Comparison of ENCODE assay signal across 11 mouse cellular contexts in genomic region chr2:75101501-75101900, GRCm38 (mm10).
DNase-seq lines count a peak whose midpoint lies in the region; ATAC-seq lines count a peak whose summit lies in the region.
"Had no signal": no experiment of that assay in that cellular context is flagged by ENCODE, and none has a peak within 500 bp of the region (broad histone marks: within the 10 kb centered on the region; RNA-seq: fewer than 3 reads in every experiment).

No protein-coding gene starts in this region.

- peaks cover 45% of the 10 kb centered on the region for H3K27me3 ChIP-seq in limb, embryonic 13.5 days
- no peaks in the 10 kb centered on the region for H3K27me3 ChIP-seq in hindbrain, embryonic 11.5 days (ENCODE audit: control insufficient read depth, insufficient read depth, low read length)
- H3K27me3 ChIP-seq: embryonic facial prominence, embryonic 12.5 days; midbrain, embryonic 12.5 days; Patski had no signal

- no peak overlapping the region for H3K4me3 ChIP-seq in limb, embryonic 13.5 days
- H3K4me3 ChIP-seq in hindbrain, embryonic 11.5 days (ENCODE audit: low read depth, low read length): no peak overlapping the region
- H3K4me3 ChIP-seq: embryonic facial prominence, embryonic 12.5 days; midbrain, embryonic 12.5 days had no signal

- H3K4me2 ChIP-seq in limb, embryonic 13.5 days (replicated peaks): peak overlapping the region; percentile 36; the same call in 1 of the 2 replicates
- no peak overlapping the region for H3K4me2 ChIP-seq in hindbrain, embryonic 11.5 days (replicated peaks; ENCODE audit: low read depth, low read length)
- H3K4me2 ChIP-seq: embryonic facial prominence, embryonic 12.5 days; midbrain, embryonic 12.5 days had no signal

- no peaks in the 10 kb centered on the region for H3K9me3 ChIP-seq in limb, embryonic 13.5 days
- H3K9me3 ChIP-seq in hindbrain, embryonic 11.5 days (ENCODE audit: control insufficient read depth, low read length): no peaks in the 10 kb centered on the region
- H3K9me3 ChIP-seq: embryonic facial prominence, embryonic 12.5 days; midbrain, embryonic 12.5 days had no signal

- no peaks in the 10 kb centered on the region for H3K36me3 ChIP-seq in limb, embryonic 13.5 days
- no peaks in the 10 kb centered on the region for H3K36me3 ChIP-seq in hindbrain, embryonic 11.5 days (ENCODE audit: control insufficient read depth, insufficient read depth, low read length)
- H3K36me3 ChIP-seq: embryonic facial prominence, embryonic 12.5 days; midbrain, embryonic 12.5 days had no signal

- intact Hi-C loops in heart, postnatal 25 days (cut with DNase I): no loop called here

- DNase-seq in ovary, postnatal 36 days (ENCODE audit: low spot score): peak; percentile 20
- DNase-seq in ovary, postnatal 10 days (ENCODE audit: low spot score): no peak
- DNase-seq in forelimb bud, embryonic 11.5 days (ENCODE audit: low read depth, low spot score): peak; percentile 51
- DNase-seq in yolk sac, embryonic 10.5 days (ENCODE audit: low spot score): peak; percentile 11
- no peak for DNase-seq in heart, postnatal 25 days (ENCODE audit: low spot score)
- DNase-seq in adipocyte (ENCODE audit: low spot score): no peak
- no peak for DNase-seq in hindbrain, embryonic 11.5 days (ENCODE audit: low spot score)

- 18% methylated on average over 11 of the region's 11 CpGs for WGBS in limb, embryonic 13.5 days
- 43% methylated on average over 11 of the region's 11 CpGs for WGBS in hindbrain, embryonic 11.5 days

- no peak overlapping the region for H3K27ac ChIP-seq in limb, embryonic 13.5 days
- no peak overlapping the region for H3K27ac ChIP-seq in hindbrain, embryonic 11.5 days (ENCODE audit: low read depth, low read length)
- H3K27ac ChIP-seq: embryonic facial prominence, embryonic 12.5 days; midbrain, embryonic 12.5 days had no signal

- no peak for ATAC-seq in limb, embryonic 13.5 days (ENCODE audit: low FRiP score, low read depth)
- no peak for ATAC-seq in hindbrain, embryonic 11.5 days (ENCODE audit: low FRiP score)
- ATAC-seq: Patski had no signal

- no peak overlapping the region for H3K9ac ChIP-seq in limb, embryonic 13.5 days
- H3K9ac ChIP-seq in hindbrain, embryonic 11.5 days (ENCODE audit: low read depth, low read length): no peak overlapping the region
- H3K9ac ChIP-seq: embryonic facial prominence, embryonic 12.5 days; midbrain, embryonic 12.5 days had no signal

- peaks cover 7% of the 10 kb centered on the region; the same call in 1 of the 2 replicates for H3K4me1 ChIP-seq in limb, embryonic 13.5 days
- no peaks in the 10 kb centered on the region for H3K4me1 ChIP-seq in hindbrain, embryonic 11.5 days (replicated peaks; ENCODE audit: control insufficient read depth, insufficient read depth, low read length)
- H3K4me1 ChIP-seq: embryonic facial prominence, embryonic 12.5 days; midbrain, embryonic 12.5 days had no signal

Comparison
In these comparisons a context has a peak if more than half of its experiments do, and no peak if none do; other contexts are left out.
1. DNase-seq: peak in ovary, postnatal 36 days (single experiment), forelimb bud, embryonic 11.5 days (single experiment) and yolk sac, embryonic 10.5 days (single experiment); none in ovary, postnatal 10 days (single experiment), heart, postnatal 25 days (single experiment), adipocyte (single experiment) and hindbrain, embryonic 11.5 days (single experiment).